Mouse (Mus musculus): ENCODE data around the gene Wdr63.
"Not testable (repeated sequence)": the region's sequence is repeated elsewhere in the genome, so short reads cannot be mapped to it uniquely, and the experiment has no call there.

Wdr63 gene

DNA sequence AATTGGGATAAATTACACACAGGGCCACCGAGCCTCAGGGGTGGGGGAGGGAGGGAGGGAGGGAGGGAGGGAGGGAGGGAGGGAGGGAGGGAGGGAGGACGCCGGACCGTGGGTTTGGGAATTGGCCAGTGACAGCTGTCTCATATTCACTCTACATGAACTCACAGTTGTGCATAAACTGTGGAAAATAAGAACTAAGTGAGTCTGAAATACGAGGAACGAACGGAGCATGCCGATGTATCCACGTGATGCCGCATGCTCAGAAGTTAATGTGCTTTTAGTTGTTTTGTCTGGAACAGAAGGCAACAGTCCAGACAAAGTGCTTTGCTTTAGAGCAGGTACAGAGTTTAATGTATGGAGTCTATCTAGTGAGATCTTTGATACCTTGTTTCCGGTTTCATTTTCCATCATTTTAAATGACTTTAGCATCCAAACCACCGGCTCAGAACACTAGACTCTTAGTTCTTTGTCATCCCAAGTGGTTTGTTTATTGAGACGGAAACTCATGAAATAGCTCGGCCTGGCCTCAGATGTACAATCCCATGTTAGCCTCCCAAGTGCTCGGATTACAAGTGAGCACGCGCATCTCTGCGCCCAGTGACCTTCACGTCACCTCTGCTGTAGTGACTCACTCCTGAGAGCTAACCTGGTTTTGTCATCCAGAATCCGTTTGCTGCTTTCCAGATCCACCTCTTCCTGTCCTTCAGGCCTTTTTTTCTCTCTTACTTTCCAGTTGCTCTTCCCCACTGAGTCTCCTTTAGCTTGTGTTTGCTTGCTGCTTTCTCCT lies 97.9 kb downstream of the Wdr63 start:
- peak in 1 of 2 experiments; percentile 27 for DNase-seq

DNA sequence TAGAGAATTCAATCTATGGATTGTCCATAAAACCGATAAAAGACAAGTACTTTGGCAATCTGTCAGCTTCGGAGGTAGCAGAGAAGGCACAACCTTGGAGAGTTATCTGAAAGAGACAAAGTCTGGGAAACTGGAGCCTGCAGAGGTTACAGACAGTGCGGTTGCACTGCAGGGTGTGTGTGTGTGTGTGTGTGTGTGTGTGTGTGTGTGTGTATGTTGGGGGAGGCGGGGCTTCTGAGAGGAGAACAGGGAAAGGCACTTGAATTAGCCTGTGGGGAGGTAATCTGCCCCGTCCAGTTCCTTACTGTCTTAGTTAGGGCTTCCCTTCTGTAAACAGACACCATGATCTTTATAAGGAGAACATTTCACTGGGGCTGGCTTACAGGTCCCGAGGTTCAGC lies 100.1 kb downstream of the Wdr63 start:
- no peak for DNase-seq

GRCm38 (mm10) chr3:146004347-146005051 lies 103.4 kb downstream of the Wdr63 start:
- no peak for DNase-seq

DNA sequence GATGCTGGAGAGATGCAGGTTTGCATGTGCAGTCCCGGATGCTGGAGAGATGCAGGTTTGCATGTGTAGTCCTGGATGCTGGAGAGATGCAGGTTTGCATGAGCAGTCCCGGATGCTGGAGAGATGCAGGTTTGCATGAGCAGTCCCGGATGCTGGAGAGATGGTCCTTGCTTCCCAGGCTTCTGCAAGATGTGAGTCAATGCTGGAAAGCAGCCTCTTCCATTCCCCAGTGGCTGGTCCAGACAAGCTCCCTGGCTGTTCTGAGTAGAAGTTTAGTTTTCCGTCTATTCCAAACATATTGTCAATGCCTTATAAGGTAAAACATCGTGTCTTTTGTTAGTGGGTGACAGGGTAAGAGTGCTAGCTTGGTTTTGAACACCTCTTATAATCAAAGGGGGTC lies 111.4 kb downstream of the Wdr63 start:
- not testable (repeated sequence) for DNase-seq

GRCm38 (mm10) chr3:145995489-145995888 lies 112.4 kb downstream of the Wdr63 start:
- DNase-seq: peak; percentile 30 to 55

GRCm38 (mm10) chr3:145993481-145994201 lies 114.3 kb downstream of the Wdr63 start:
- DNase-seq: no peak

- peak; percentile 78 to 96 for DNase-seq
Measured at GRCm38 (mm10) chr3:145992796-145993195, 115.1 kb downstream of the Wdr63 start.

DNA sequence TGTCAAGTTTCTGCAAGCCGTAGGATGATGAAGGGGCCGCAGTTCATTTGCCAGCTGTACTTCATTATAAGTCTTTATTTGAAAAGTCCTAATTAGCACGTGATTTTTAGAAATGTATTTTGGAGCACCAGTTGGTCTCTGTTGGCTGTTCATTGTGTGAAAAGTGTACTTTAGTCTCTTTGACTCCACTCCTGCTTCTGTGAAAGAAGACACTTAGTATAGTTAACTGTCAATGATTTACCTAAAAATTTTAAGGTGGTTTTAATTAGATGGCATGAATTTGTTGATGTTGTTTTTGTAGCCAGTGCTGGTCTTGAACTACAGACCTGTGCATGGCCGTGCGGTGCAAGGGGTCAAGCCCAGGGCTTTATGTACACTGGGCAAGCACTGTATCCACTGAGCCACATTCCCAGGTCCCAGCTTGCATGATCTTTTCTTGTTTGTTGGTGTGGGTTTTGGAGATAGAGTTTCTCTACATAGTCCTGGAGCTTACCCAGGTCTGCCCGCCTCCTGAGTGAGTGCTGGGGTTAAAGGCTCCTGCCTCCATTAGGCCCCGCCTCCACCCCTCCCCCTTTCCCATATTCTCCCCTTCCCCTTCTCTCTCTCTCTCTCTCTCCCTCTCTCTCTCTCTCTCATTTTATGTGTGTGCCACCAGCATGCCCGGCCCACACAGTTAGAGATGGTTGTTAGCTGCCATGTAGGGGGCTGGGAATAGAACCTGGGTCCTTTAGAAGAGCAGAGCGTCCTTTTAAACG lies 115.8 kb downstream of the Wdr63 start:
- peak; percentile 37 to 66 for DNase-seq

GRCm38 (mm10) chr3:145991130-145991529 lies 116.8 kb downstream of the Wdr63 start:
- peak; percentile 60 to 66 for DNase-seq
